Comparison of ENCODE assay signal across 8 mouse cellular contexts in the genomic region with DNA sequence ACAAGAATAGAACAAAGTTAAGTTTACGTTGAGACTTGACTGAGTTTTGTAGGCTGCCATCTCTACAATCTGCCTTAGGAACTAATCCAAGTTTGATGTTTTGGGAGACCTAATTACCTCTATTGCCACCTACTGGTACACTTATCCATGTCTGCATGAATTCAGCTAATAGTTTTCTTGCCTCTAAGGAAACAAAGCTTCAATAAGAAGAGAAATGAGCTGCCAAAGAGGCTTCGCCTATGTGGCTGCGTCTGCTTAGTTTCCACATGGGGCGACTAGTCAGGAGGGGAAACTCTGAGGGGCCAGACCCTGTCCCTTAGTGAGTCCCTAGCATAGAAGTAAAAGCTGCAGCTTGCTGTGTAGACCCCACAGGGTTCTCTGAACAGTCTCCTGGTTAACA.
DNase-seq lines count a peak whose midpoint lies in the region; ATAC-seq and TF ChIP-seq lines count a peak whose summit lies in the region.

No protein-coding gene starts in this region.

- H3K4me3 ChIP-seq in forebrain, embryonic 11.5 days (ENCODE audit: low read depth, low read length): no peak overlapping the region
- H3K4me3 ChIP-seq in kidney, postnatal 0 days (replicated peaks; ENCODE audit: low read depth, low read length): no peak overlapping the region
- no peak overlapping the region for H3K4me3 ChIP-seq in neural tube, embryonic 11.5 days (ENCODE audit: low read depth, low read length)

- peaks cover 3% of the 10 kb centered on the region; the same call in 1 of the 2 replicates for H3K4me1 ChIP-seq in forebrain, embryonic 11.5 days (replicated peaks; ENCODE audit: control insufficient read depth, insufficient read depth, low read length)
- peaks cover 3% of the 10 kb centered on the region; the same call in 1 of the 2 replicates for H3K4me1 ChIP-seq in kidney, postnatal 0 days (replicated peaks; ENCODE audit: insufficient read depth, low read length)
- H3K4me1 ChIP-seq in neural tube, embryonic 11.5 days (ENCODE audit: control insufficient read depth, insufficient read depth, low read length): 0 out of 2 replicates have a peak, but pooled peaks cover 3% of the 10 kb centered on the region

- no peaks in the 10 kb centered on the region for H3K27me3 ChIP-seq in forebrain, embryonic 11.5 days (ENCODE audit: control insufficient read depth, insufficient read depth, low read length)
- no peaks in the 10 kb centered on the region for H3K27me3 ChIP-seq in kidney, postnatal 0 days (ENCODE audit: insufficient read depth, low read length)
- no peaks in the 10 kb centered on the region for H3K27me3 ChIP-seq in neural tube, embryonic 11.5 days (ENCODE audit: control insufficient read depth, insufficient read depth, low read length)

- TF ChIP-seq CTCF in kidney, postnatal 0 days (IDR thresholded peaks at IDR 0.05; ENCODE audit: low read depth): peak; percentile 84

- peak; percentile 87 for DNase-seq in heart, adult 11 months
- no peak for DNase-seq in heart, postnatal 4 days
- DNase-seq in R1 (ENCODE audit: low read depth, low spot score): peak; percentile 23
- DNase-seq in forebrain, embryonic 11.5 days (ENCODE audit: low spot score): no peak
- DNase-seq in kidney, postnatal 0 days (ENCODE audit: low spot score): peak; percentile 97
- peak; percentile 49 for DNase-seq in neural tube, embryonic 11.5 days (ENCODE audit: low spot score)
- DNase-seq in adrenal gland, postnatal 25 days: no peak

- no peak overlapping the region for H3K9ac ChIP-seq in forebrain, embryonic 11.5 days (ENCODE audit: low read length)
- H3K9ac ChIP-seq in kidney, postnatal 0 days (ENCODE audit: low read depth, low read length): no peak overlapping the region
- H3K9ac ChIP-seq in neural tube, embryonic 11.5 days (ENCODE audit: low read length): no peak overlapping the region

- no peak overlapping the region for H3K4me2 ChIP-seq in forebrain, embryonic 11.5 days (ENCODE audit: low read depth, low read length, severe bottlenecking)
- no peak overlapping the region for H3K4me2 ChIP-seq in kidney, postnatal 0 days (ENCODE audit: low read length)
- H3K4me2 ChIP-seq in neural tube, embryonic 11.5 days (ENCODE audit: low read depth): no peak overlapping the region

- 13% methylated on average over 4 of the region's 4 CpGs for WGBS in forebrain, embryonic 11.5 days
- 11% methylated on average over 4 of the region's 4 CpGs for WGBS in kidney, postnatal 0 days
- WGBS in neural tube, embryonic 11.5 days: 24% methylated on average over 4 of the region's 4 CpGs

- H3K27ac ChIP-seq in forebrain, embryonic 11.5 days (ENCODE audit: low read depth, low read length): no peak overlapping the region
- H3K27ac ChIP-seq in kidney, postnatal 0 days: no peak overlapping the region
- H3K27ac ChIP-seq in neural tube, embryonic 11.5 days (ENCODE audit: low read depth, low read length): no peak overlapping the region

- peak; percentile 63 for ATAC-seq in forebrain, embryonic 11.5 days (replicated peaks; ENCODE audit: low FRiP score)
- no peak for ATAC-seq in kidney, postnatal 0 days (replicated peaks; ENCODE audit: low FRiP score, low read depth)
- ATAC-seq in neural tube, embryonic 11.5 days (ENCODE audit: insufficient read depth, low FRiP score, low TSS enrichment): no peak
- ATAC-seq in activated CD4-positive, CD25-positive, alpha-beta regulatory T cell, adult 4 months: no peak

- H3K9me3 ChIP-seq in forebrain, embryonic 11.5 days (ENCODE audit: control insufficient read depth, low read length): no peaks in the 10 kb centered on the region
- no peaks in the 10 kb centered on the region for H3K9me3 ChIP-seq in kidney, postnatal 0 days (replicated peaks; ENCODE audit: low read length)
- H3K9me3 ChIP-seq in neural tube, embryonic 11.5 days (ENCODE audit: control insufficient read depth, low read length): no peaks in the 10 kb centered on the region

- no peaks in the 10 kb centered on the region for H3K36me3 ChIP-seq in forebrain, embryonic 11.5 days (ENCODE audit: control insufficient read depth, insufficient read depth, low read length)
- no peaks in the 10 kb centered on the region for H3K36me3 ChIP-seq in kidney, postnatal 0 days (ENCODE audit: insufficient read depth, low read length)
- no peaks in the 10 kb centered on the region for H3K36me3 ChIP-seq in neural tube, embryonic 11.5 days (ENCODE audit: control insufficient read depth, insufficient read depth, low read length)

Comparison
In these comparisons a context has a peak if more than half of its experiments do, and no peak if none do; other contexts are left out.
1. DNase-seq: peak in heart, adult 11 months (single experiment), R1 (single experiment), kidney, postnatal 0 days (single experiment) and neural tube, embryonic 11.5 days (single experiment); none in heart, postnatal 4 days (single experiment), forebrain, embryonic 11.5 days (single experiment) and adrenal gland, postnatal 25 days (single experiment).